Mouse (Mus musculus) ovary, postnatal 14 days (tissue): ENCODE measurements at regions not wholly inside any gene's neighbourhood (a gene's known extent, or its start where the extent isn't known, plus 50 kb on each side); places are given as distances from the start of the nearest gene placed in this dataset.
"Not testable (repeated sequence)": the region's sequence is repeated elsewhere in the genome, so short reads cannot be mapped to it uniquely, and the experiment has no call there.

Source experiments
- DNase-seq: peaks from one replicate; pipeline ENCODE4 v3.0.0; 2022; ENCODE audit warnings: low spot score

GRCm38 (mm10) chr4:66691598-66692220, 135.7 kb upstream of the Tlr4 start:
- DNase-seq, result no peak

DNA sequence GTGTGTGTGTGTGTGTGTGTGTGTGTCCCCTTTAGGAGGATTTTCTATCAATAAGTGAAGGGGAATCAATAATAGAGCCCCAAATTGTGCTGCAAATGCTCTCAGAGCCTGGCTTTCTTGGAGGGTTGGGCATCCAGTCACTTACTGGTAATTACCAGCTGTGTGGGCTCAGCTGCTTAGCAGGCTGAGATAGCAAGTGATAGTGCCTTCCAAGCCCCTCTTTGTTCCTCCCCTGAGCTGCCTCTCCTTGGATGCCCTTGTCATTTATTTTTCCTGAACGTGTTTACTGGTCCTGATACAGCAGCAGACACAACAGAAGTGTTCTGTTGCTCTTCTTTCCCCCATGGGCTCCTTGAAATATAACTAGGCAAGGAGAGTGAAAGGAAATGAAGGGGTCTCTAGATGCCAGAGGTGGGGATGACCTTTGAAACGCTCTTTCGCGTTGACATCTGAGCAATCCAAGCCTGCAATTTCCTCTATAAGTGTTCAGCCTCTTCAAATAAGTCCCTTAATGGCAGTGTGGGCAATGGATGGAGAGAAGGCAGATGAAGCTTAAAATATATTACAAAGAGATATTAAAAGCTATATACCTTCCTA, 133.3 kb upstream of the Tlr4 start:
- DNase-seq, result no peak

DNA sequence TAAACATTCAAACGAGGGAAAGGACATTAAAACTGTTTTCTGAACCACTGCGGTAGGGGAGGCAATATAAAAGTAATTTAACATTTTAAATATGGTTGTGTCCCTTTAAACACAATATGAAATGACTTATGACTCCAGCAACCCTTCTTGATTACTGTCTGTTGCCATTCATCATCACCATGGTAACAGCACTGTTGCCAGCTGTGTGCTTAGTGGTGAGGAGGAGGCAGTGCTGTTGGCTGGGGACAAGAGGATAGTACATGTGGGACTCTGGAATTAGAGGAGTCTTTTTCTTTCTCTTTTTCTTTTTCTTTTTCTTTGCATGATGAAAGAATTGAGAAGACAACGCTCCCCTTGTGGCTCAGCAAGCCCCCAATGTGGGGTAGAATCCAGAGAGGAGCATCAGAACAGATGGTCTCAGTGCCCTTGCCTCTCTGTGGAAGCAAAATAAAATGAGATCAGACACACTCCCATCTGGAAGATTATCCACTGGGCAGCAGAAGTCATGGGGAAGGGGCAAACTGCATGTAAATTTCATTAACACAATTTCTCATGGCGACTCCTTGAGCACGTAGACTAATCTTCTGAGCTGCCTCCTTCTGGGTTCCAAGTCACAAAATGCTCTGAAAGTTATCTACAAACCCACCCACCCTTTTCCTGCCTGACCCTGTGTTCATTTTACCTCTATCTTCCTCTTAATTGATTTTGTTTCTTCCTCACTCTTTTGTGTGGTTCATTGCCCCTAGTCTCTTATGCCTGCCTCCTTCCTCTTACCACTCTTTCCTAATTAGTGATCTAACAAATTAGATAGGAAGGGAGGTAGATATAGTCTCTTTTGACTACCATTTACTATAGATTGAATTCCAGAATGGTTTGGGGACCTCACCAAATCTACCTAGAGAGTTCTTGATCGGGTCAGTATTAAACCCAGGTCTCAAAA, 111.3 kb upstream of the Tlr4 start:
- no peak for DNase-seq

GRCm38 (mm10) chr4:66737407-66737806, 90.0 kb upstream of the Tlr4 start:
- DNase-seq, result no peak

- DNase-seq, result not testable (repeated sequence)
Measured at GRCm38 (mm10) chr4:66743421-66743820, 84.0 kb upstream of the Tlr4 start.

DNA sequence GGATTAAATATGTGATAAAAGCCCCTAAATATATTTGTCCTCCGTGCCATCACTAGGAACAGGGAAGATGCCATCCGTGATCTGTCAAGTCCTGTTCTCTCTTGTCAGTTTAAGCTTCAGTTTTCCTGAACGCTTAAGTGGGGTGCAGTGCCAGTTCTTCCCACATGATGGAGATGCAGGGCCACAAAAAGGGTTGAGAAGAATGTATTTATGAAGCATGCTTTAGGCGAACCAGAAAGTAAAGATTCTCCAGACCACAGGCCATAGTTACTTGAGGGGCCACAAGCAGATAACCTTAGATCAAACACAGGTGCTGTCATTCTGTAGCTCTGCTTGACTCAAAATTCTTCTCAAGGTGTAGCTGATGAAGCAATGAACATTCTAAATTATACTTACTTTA, 58.6 kb upstream of the Tlr4 start:
- peak; percentile 32 for DNase-seq
